ENCODE assay signal across 8 mouse cellular contexts in the genomic region with DNA sequence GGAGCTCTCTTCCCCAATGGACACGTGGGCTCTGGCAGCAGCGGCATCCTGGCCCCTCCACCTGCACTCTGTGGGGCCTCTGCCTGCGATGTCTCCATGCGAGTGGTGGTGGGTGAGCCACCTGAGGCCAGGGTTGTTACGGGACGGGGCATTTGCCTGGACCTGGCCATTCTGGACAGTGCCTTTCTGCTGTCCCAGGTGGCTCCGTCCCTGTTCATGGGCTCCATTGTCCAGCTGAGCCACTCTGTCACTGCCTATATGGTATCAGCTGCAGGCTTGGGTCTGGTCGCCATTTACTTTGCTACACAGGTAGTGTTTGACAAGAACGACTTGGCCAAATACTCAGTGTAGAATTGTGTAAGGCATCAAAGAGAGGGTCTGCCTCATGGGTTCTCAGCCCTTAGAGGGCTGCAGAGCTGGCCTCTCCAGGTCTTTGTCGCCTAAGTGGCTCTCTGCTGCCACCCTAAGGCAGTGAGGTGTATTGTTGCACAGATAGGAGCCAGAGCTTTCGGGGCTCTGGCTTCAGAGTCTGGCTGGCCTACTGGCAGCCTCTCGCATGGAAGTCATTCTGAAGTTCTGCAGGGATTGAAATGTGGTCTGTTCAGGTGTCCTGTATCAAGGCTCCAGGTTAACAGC. TPM values are rescaled to one million over a fixed set of nuclear protein-coding genes. Genes with fewer than 3 reads are reported as not detected.
DNase-seq lines count a peak whose midpoint lies in the region; ATAC-seq and TF ChIP-seq lines count a peak whose summit lies in the region.

No protein-coding gene starts in this region.

- intact Hi-C loops in left cerebral cortex, adult 2 months (cut with DNase I): loop anchor here (1.0 to 5.0 kb wide), 2 partner anchors 43 to 136 kb away; no protein-coding TSS in a partner anchor

- peak; percentile 85 for TF ChIP-seq CTCF in cerebellum, adult 2 months (IDR thresholded peaks at IDR 0.05; ENCODE audit: borderline replicate concordance, insufficient read depth, low read depth, low read length)
- TF ChIP-seq CTCF in left cerebral cortex, adult 2 months (IDR thresholded peaks at IDR 0.05): peak; percentile 95

- H3K27ac ChIP-seq in cerebellum, adult 2 months (ENCODE audit: insufficient read depth, low read length): no peak overlapping the region
- no peak overlapping the region for H3K27ac ChIP-seq in left cerebral cortex, adult 2 months

- no peak for TF ChIP-seq POLR2A in cerebellum, adult 2 months (IDR thresholded peaks at IDR 0.05; ENCODE audit: borderline replicate concordance, insufficient read depth, low read length)

- H3K27me3 ChIP-seq in cerebellum, adult 2 months (ENCODE audit: control insufficient read depth, insufficient read depth, low read length): no peaks in the 10 kb centered on the region

- peak; percentile 90 for DNase-seq in NIH3T3 (ENCODE audit: low read depth)
- peak; percentile 65 to 77 for DNase-seq in cerebellum, adult 2 months
- DNase-seq in induced T-regulatory cell, adult 2 months (ENCODE audit: low read depth): peak; percentile 81
- DNase-seq in left cerebral cortex, adult 2 months (ENCODE audit: extremely low spot score in 1 of 2, low spot score in 2 of 2): peak; percentile 65 to 80
- peak; percentile 70 to 83 for DNase-seq in lung, postnatal 4 days
- DNase-seq in right cerebral cortex, postnatal 36 days (ENCODE audit: low spot score in 2 of 2): peak; percentile 42 to 45
- peak; percentile 44 for DNase-seq in yolk sac, embryonic 10.5 days (ENCODE audit: low spot score)

- WGBS in cerebellum, adult 2 months: 50% methylated on average over 12 of the region's 12 CpGs

- no peak overlapping the region for H3K4me3 ChIP-seq in cerebellum, adult 2 months (replicated peaks; ENCODE audit: insufficient read depth, low read depth, low read length)
- H3K4me3 ChIP-seq in left cerebral cortex, adult 2 months: no peak overlapping the region

- H3K4me1 ChIP-seq in cerebellum, adult 2 months (ENCODE audit: control insufficient read depth, insufficient read depth, low read length): no peaks in the 10 kb centered on the region

- ATAC-seq in frontal cortex, adult (ENCODE audit: low TSS enrichment): peak; percentile 86

RNA-seq across cellular contexts. Expression of a gene that starts 18.7 kb away (rescaled TPM):
- 4.3 and 4.5 TPM in 2 replicates for polyA plus RNA-seq in cerebellum, adult 2 months (2012; rRNA removed)
- total RNA-seq in left cerebral cortex, adult 2 months (2021): under 1 TPM; 0.48 to 0.68 TPM

RNA-seq across cellular contexts. Expression of a gene that starts 25.9 kb away (rescaled TPM):
- 17.6 and 18.6 TPM in 2 replicates for polyA plus RNA-seq in cerebellum, adult 2 months (2012; rRNA removed)
- 10 to 100 TPM; 55.7 to 57.8 TPM for total RNA-seq in left cerebral cortex, adult 2 months (2021)
